Mouse (Mus musculus) ES-Bruce4 (cell line): ENCODE data around the gene Nudt16.

Experiments used
- EP300 ChIP-seq: IDR thresholded peaks from 2 replicates; pipeline ENCODE4 v1.6.1; 2011; ENCODE audit warnings: low read depth, low read length; ENCODE audit not compliant: insufficient read depth
- POLR2A ChIP-seq: IDR thresholded peaks from one replicate; pipeline ENCODE4 v1.8.1; 2011; ENCODE audit warnings: low read length; ENCODE audit not compliant: insufficient read depth

- no peak for TF ChIP-seq POLR2A
- no peak for TF ChIP-seq EP300
Measured at GRCm38 (mm10) chr9:105103893-105104292, 27.7 kb downstream of the Nudt16 start.
